Mouse (Mus musculus): ENCODE measurements around the gene Mfsd11. TPM values are rescaled to one million over a fixed set of nuclear protein-coding genes. Genes with fewer than 3 reads are reported as not detected.
"Not testable (repeated sequence)": the region's sequence is repeated elsewhere in the genome, so short reads cannot be mapped to it uniquely, and the experiment has no call there.

The Mfsd11 gene
- total RNA-seq, 2 experiments from 2014 or later = 29.9 to 31.3 TPM

DNA sequence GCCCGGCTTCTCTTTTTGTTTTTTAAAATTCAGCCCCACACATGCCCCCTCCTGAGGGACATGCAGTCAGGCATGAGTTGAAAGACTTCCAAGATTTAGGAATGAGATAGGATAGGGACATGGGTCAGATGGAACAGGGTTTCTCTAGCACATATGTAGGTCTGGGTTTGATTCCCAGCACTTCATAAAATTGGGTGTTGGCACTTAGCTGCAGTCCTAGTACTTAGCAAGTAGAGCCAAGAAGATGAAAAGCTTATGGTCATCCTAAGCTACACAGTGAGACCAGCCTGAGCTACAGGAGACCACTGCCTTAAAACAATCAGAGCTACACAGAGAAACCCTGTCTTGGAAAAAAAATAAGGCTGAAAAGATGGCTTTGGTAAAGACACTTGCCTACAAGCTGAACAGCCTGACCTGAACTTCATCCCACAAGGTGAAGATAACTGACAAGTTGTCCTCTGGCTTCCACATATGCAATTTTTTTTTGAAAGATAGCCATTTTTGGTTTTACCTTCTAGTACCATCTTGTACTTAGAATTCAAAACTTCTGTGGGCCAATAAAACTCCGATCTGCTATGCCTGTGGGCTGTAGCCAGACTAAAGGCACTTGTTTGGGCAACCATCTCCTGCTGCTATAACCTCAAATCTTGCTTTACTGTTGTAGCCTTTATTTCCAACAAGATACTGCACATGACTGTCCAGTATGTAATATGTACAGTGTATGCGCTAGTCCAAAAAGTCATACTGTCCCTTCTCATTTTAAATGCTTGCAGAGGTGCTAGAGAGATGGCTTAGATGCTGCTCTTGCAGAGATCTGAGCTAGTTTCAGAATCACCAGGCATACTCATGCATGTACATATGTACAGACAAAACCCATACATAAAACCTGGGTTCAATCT, 4.8 kb upstream of the Mfsd11 start:
- no peak for DNase-seq

DNA sequence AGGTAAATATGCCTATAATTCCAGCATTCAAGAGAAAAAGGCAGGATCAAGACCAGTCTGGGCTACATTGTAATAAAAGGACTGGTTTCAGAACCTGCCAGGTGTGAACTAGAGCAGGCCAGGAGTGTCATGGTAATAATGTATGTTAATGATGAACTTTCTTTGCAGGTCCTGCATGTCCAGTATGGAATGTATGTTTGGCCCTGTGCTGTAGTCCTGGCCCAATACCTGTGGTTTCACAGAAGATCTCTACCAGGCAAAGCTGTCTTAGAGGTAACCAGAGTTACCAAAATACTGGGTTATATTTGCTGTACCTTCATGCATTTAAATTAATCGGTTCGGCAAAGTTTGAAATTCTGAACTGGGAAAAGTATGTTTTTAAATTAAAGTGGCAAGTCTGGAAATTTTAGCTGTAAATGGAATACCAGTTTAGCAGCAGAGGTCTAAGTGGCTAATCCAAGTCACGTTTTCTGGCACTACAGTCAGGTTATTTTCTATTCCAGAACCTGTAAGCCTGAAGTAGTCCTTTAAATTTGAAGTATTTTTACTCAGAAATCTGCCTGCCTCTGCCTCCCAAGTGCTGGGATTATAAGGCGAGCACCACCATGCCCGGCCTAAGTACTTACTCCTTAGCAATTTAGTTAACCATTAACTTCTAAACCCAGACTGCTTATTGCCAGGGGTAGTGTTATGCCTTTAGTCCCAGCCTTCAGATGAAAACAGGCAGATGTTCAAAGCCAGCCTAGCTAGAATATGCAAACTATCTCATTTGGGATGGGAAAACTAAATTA, 4.0 kb upstream of the Mfsd11 start:
- DNase-seq = no peak

- not testable (repeated sequence) for DNase-seq
These were observed 3.4 kb upstream of the Mfsd11 start for GRCm38 (mm10) chr11:116848877-116849178.

DNA sequence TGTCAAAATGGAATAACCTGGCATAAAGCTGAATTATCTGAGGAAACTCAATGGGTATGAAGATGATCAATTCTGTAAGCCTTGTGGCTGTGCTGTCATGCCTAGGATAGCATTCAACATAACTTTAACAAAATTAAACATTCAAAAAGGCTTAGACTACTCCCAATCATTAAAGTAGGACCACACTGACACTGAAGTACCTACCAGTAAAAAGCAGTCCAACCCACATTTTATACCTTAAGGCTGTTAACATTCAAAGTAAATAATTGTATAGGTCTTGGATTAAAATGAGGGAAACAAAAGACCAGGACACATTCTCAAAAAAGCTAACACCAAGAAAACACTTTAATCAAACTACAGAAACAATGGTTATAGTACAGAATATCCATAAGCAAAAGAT, 2.7 kb upstream of the Mfsd11 start:
- no peak for DNase-seq

GRCm38 (mm10) chr11:116850085-116850484, 2.2 kb upstream of the Mfsd11 start:
- no peak for DNase-seq

GRCm38 (mm10) chr11:116850833-116851477, 1.3 kb upstream of the Mfsd11 start:
- DNase-seq = no peak

GRCm38 (mm10) chr11:116851576-116852290, 507 bp upstream of the Mfsd11 start:
- no peak for DNase-seq

DNA sequence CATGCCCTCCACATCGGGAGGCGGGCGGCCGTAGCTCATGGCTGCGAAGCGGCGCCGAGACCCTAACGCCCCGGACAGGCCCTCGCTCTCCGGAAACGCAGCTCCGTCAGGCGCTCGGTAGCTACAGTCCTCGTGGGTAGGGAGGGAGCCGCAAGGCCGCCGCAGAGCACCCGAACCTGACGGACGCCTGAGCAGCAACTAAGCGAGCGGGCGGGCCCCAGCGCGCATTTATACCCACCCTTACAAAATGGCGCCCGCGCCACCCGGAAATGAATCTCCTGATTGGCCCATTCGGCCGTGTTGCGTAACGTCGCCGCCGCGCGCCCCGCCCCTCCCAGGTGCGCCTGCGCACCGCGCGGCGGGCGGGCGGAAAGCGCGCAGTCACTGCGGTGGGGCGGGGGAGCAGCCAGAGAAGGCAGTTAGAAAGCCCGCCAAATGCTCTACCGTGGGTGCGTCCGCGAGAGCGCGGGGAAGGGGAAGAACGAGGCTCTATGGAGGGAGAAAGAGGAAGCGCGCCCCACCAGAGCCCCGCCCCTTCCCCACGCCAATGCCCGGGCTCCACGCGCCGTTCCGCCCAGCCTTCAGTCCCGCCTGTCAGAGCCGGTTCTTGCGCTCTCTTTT, 761 bp downstream of the Mfsd11 start, which contains the start of gene Srsf2:
Gene Srsf2, minus strand, starts transcription at position 204 of the 621 bp plus-strand sequence.
- DNase-seq = peak; percentile 96

DNA sequence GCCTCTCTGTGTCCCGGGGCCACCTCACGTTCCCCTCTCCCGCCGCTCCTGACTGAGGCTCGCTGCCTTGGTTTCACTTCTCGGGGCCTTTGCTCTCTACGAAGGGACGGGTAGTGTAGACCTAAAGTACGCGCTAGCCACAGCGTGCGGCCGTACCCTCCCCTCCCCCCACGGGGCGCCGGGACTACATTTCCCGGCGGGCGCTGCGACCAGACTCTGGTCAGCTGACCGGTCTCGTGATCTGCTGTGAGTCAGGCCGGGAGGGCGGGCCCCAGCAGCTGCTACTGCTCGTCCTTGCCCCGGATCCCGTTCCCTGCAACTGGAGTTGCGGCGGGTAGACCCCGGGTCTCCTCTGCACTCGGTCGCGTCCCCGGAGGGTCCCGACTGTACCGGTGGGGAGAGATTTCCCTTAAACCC, 1.3 kb downstream of the Mfsd11 start:
- peak; percentile 97 for DNase-seq

GRCm38 (mm10) chr11:116854279-116854678, 2.0 kb downstream of the Mfsd11 start:
- no peak for DNase-seq

DNA sequence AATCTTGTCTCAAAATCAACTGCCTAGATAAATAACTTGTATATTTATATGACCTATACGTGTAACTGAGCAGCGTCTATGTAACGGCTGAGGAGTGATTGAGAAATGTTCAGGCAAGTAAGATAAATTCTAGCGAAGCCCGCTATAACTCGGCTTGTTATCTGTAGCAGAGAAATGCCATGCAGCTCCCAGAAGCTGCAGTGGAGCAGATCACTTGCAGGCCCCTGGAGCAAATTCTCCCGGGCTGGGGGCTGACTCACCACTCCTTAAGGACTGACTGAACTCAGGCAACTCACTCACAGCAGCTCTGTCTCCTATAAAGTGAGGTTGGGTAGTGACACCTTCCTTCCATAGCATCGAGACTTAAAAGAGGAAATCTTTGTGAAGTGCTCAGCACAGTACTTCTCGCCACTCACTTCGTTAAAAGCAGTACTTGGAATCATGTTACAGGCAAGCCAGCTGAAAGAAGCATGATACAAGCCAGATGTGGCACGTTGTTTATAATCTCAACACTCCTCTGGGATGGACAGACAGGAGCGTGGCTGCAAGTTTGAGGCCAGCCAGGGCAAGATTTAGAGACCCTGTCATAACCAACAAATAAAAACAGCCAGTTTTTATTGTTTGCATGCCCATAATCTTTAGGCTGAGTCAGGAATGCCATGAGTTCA, 5.1 kb downstream of the Mfsd11 start:
- DNase-seq = no peak

- no peak for DNase-seq
These were observed 12.2 kb downstream of the Mfsd11 start for GRCm38 (mm10) chr11:116864444-116864843.

- no peak for DNase-seq
These were observed 13.8 kb downstream of the Mfsd11 start for GRCm38 (mm10) chr11:116865945-116866585.

DNA sequence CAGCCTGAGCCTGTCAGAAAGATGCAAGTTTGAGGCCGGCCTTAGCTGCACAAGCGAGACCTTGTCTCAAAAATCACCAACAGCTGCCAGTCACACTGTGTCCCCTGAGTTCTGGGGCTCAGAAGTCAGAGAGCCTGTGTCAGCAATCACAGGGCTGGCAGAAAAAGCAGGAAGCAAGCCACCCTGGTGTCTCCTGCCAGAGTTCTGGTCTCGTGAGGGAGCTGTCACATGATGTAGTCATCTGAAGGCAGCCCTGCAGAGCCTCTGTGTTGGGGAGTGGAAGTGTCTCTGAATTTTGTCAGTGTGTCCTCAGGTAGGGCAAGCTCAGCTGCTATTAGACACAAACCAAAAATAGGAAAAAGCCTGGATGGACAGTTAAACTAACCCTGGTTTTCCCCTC, 15.9 kb downstream of the Mfsd11 start:
- DNase-seq = peak; percentile 42

DNA sequence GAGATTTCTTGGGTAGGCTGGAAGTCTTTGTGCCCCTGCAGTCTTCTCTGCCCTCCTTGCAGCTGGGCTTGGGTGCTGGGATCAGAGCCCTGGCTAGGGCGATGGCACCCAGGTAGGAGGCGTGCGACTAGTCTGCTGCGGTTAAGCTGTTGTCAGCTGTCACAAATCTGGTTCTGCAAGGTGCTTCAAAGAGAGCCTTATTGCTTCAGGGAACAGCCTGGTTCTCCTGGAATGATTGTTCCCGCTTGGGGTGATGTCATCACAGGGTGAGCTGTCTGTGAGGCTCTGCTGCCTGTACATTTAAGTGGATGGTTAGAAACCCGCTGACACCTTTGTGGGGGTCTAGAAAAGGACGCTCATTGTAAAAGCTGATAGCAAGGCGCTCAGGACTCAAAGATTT, 17.0 kb downstream of the Mfsd11 start:
- no peak for DNase-seq

DNA sequence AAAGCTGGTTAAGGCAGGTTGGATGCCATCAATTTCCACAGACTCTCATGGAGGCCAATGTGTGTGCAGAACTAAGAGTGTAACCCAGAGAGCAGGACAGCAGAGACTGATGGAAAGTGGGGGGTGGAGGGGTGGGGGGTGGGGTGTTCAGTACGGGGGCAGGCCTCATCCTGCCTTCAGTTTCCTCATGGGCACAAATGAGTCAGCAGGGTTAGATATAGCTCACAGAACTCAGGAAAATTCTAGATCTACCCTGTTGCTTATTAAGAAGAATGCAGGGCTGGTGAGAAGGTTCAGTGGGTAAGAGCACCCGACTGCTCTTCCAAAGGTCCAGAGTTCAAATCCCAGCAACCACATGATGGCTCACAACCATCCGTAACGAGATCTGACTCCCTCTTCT, 17.4 kb downstream of the Mfsd11 start:
- DNase-seq = no peak

DNA sequence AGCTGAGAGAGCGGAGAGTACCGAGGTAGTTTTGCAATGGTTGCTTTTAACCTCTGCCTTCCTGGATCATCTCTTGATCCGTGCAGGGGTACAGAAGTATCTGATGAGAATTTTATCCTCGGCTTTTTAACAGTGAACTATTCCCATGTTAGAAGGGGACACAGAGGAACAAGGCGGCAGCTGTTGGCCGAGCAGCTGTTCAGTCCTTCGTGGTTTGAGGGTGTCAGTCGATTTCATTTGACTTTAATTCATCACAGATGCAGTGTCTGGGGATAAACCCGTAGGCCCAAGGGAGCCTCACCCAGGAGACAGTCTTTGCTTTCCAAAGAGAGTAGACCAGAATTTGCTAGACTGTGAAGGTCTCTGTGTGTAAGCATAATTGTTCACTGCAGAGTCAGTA, 19.3 kb downstream of the Mfsd11 start:
- no peak for DNase-seq

DNA sequence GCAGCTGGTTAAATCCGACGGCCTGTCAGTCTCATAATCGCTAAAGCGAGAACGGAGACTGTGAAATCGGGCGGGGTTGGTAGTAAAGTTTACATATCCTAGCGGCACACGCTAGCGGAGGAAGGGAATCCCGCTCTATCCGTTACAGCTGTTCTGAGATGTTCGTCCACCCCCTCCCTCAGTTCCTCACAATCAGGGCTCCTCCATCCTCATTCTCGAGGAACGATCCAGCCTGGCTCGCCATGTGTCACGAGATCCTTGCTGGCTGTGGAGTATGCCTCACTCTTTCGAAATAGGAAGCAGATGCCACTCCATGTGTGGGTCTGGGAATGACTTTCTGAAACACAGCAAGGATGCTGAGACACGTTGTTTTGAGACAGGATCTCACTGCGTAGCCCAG, 21.7 kb downstream of the Mfsd11 start:
- DNase-seq = no peak

DNA sequence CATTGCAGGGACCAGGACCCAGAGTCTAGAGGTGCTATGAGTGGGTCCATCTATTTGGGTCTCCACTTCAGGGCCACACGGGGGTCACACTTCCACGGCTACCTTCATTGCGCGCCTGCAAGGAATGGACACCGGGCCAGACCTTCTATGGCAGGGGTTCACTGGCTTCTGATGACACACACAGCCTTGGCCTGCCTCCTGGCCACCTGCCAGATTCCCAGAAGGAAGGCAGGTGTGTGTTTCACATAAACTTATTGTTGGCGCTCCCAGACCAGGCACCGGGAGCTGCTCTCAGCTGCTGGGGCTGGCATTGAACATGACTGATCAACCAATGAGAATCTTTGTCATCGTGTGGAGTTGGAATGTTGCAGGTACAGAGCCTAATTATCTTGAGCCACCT, 26.2 kb downstream of the Mfsd11 start:
- DNase-seq = no peak

DNA sequence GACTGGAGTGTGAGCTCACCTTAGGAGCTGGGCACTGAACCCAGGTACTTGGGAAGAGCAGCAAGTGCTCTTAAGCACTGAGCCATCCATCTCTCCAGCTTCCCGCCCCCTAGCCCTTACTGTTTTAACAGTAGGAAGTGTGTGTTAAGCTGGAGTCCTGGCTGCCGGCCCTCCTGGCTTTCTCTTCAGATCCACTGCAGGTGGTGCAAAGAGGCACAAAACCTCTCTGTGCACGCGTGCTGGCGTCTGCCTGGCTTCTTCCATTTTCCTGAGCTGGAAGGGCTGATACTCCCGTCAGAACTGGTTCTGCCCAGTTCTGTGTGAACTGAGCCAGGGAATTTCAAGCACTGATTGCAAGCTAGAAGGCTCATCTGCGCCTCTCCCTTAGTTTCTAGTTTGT, 28.6 kb downstream of the Mfsd11 start:
- no peak for DNase-seq

DNA sequence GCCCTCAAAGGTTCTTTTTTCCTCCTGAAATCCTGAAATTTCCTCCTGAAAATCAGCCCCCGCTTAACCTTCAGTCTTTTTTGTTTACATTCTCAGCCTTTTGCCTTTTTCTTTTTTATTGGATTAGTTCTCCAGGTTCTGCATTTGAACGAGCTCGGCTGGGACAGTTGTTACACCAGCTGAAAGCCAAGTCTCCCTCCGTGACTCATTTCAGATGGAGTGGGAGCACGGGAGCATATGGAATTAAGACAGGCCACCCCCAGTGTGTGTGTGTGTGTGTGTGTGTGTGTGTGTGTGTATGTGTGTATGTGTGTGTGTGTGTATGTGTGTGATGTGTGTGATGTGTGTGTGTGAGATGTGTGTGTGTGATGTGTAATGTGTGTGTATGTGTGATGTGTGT, 29.2 kb downstream of the Mfsd11 start:
- DNase-seq = no peak
